Mouse (Mus musculus) lung, embryonic 16.5 days (tissue): ENCODE data around the gene Srcin1. TPM values are rescaled to one million over a fixed set of nuclear protein-coding genes. Genes with fewer than 3 reads are reported as not detected.
A peak's percentile ranks its signal among the peaks of the same experiment; 100 is the strongest.

ENCODE experiments used
- ATAC-seq: fragments of 200-750 bp; cut with Nextera tagmentation; 2 replicates; pipeline ENCODE4 v1.8.0; 2017; ENCODE audit warnings: low read depth, mild to moderate bottlenecking, moderate library complexity
- H3K27ac ChIP-seq: fragments of 300-500 bp; sonication (generic); 2 replicates; pipeline ENCODE4 v1.5.1; 2014; ENCODE audit warnings: mild to moderate bottlenecking, control low read depth, low read length
- H3K27me3 ChIP-seq: fragments of 300-500 bp; sonication (generic); 2 replicates; pipeline ENCODE4 v1.6.1; 2014; ENCODE audit warnings: low read depth, low read length, mixed read lengths; ENCODE audit not compliant: control insufficient read depth, insufficient read depth
- H3K36me3 ChIP-seq: fragments of 300-500 bp; sonication (generic); 2 replicates; pipeline ENCODE4 v1.6.1; 2014; ENCODE audit warnings: low read length; ENCODE audit not compliant: control insufficient read depth, insufficient read depth
- H3K4me1 ChIP-seq: fragments of 300-500 bp; sonication (generic); replicated peaks from 2 replicates; pipeline ENCODE4 v1.6.1; 2014; ENCODE audit warnings: low read length, mixed read lengths; ENCODE audit not compliant: control insufficient read depth, insufficient read depth
- H3K4me2 ChIP-seq: fragments of 300-500 bp; sonication (generic); 2 replicates; pipeline ENCODE4 v1.6.1; 2014; ENCODE audit warnings: low read depth, low read length, control low read depth
- H3K4me3 ChIP-seq: fragments of 300-500 bp; sonication (generic); 2 replicates; pipeline ENCODE4 v1.5.1; 2014; ENCODE audit warnings: mild to moderate bottlenecking, low read length, control low read depth
- H3K9ac ChIP-seq: fragments of 300-500 bp; sonication (generic); 2 replicates; pipeline ENCODE4 v1.6.1; 2014; ENCODE audit warnings: low read length, control low read depth
- H3K9me3 ChIP-seq: fragments of 300-500 bp; sonication (generic); 2 replicates; pipeline ENCODE4 v1.6.1; 2016; ENCODE audit warnings: low read length; ENCODE audit not compliant: control insufficient read depth
- WGBS: fragments of 180-500 bp; shearing (Covaris S2); extraction: QIAGEN DNeasy Blood & Tissue Kit; methylation state at CpG from one replicate; pipeline ENCODE4 v1.1.7; 2014; 5-methylcytosine and 5-hydroxymethylcytosine counted together
- polyA plus RNA-seq: library from polyadenylated mRNA; unstranded; fragments of >200 nt; fragmentation: Nextera tagmentation; extraction: Ambion mirVana; gene quantifications from 2 replicates; pipeline ENCODE4 v1.2.1, GENCODE M21; 2015

Gene Srcin1
- polyA plus RNA-seq, 1 experiment from 2014 or later: 0.70 TPM

- Histone ChIP-seq H3K4me3 (no peak overlapping the region), H3K9me3 (no peaks in the 10 kb centered on the region), H3K27ac (no peak overlapping the region), H3K4me1 (peaks cover 6% of the 10 kb centered on the region; the same call in 1 of the 2 replicates), H3K9ac (no peak overlapping the region), H3K4me2 (no peak overlapping the region), H3K27me3 (no peaks in the 10 kb centered on the region), H3K36me3 (no peaks in the 10 kb centered on the region)
- WGBS: 36% methylated on average over 5 of the region's 5 CpGs
- ATAC-seq: no peak
Observed at GRCm38 (mm10) chr11:97509058-97509457, 66.9 kb downstream of the Srcin1 start.

- H3K4me3 ChIP-seq: no peak overlapping the region
- no peak overlapping the region for H3K9ac ChIP-seq
- H3K9me3 ChIP-seq: no peaks in the 10 kb centered on the region
- no peak for ATAC-seq
- peaks cover 6% of the 10 kb centered on the region; the same call in 1 of the 2 replicates for H3K4me1 ChIP-seq
- no peaks in the 10 kb centered on the region for H3K27me3 ChIP-seq
- WGBS: 54% methylated on average over 3 of the region's 3 CpGs
- no peaks in the 10 kb centered on the region for H3K36me3 ChIP-seq
- H3K4me2 ChIP-seq: no peak overlapping the region
- no peak overlapping the region for H3K27ac ChIP-seq
Observed at GRCm38 (mm10) chr11:97508198-97508597, 67.8 kb downstream of the Srcin1 start.

GRCm38 (mm10) chr11:97506331-97506730 lies 69.7 kb downstream of the Srcin1 start:
- Histone ChIP-seq H3K4me3 (no peak overlapping the region), H3K4me1 (no peaks in the 10 kb centered on the region; the same call in 1 of the 2 replicates), H3K27me3 (peaks cover under 1% of the 10 kb centered on the region; the same call in 1 of the 2 replicates), H3K9ac (no peak overlapping the region), H3K4me2 (no peak overlapping the region), H3K36me3 (no peaks in the 10 kb centered on the region), H3K27ac (no peak overlapping the region), H3K9me3 (no peaks in the 10 kb centered on the region)
- 36% methylated on average over 8 of the region's 8 CpGs for WGBS
- no peak for ATAC-seq

- Histone ChIP-seq H3K4me2 (no peak overlapping the region), H3K9me3 (no peaks in the 10 kb centered on the region), H3K27ac (no peak overlapping the region), H3K36me3 (no peaks in the 10 kb centered on the region; the same call in 1 of the 2 replicates), H3K4me3 (no peak overlapping the region), H3K27me3 (peaks cover 5% of the 10 kb centered on the region; the same call in 1 of the 2 replicates), H3K4me1 (no peaks in the 10 kb centered on the region), H3K9ac (no peak overlapping the region)
- ATAC-seq: no peak
- 56% methylated on average over 4 of the region's 4 CpGs for WGBS
Observed at GRCm38 (mm10) chr11:97505784-97506183, 70.2 kb downstream of the Srcin1 start.

DNA sequence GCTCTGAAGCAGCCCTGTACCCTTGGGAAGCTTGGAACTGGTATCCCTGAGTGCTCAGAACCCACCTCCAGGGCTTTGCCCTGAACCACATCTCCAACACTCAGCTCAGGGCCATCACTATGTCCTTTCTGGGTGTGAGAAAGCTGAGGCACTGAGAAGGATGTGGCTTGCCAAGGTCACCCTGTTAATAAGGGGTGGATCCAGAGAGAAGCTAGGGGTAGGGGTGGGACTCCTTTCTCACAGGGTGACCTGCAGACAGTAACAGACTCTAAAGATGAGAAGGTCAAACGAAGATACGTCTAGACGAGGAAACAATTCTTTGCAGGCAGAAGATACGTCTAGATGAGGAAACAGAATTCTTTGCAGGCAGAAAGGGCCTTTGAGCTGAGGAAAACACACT lies 73.1 kb downstream of the Srcin1 start:
- H3K4me3 ChIP-seq: no peak overlapping the region
- H3K9ac ChIP-seq: no peak overlapping the region
- peaks cover 5% of the 10 kb centered on the region; the same call in 1 of the 2 replicates for H3K4me1 ChIP-seq
- no peaks in the 10 kb centered on the region for H3K9me3 ChIP-seq
- WGBS: 78% methylated on average over 4 of the region's 4 CpGs
- H3K36me3 ChIP-seq: no peaks in the 10 kb centered on the region; the same call in 1 of the 2 replicates
- peaks cover 13% of the 10 kb centered on the region; the same call in 1 of the 2 replicates for H3K27me3 ChIP-seq
- ATAC-seq: no peak
- no peak overlapping the region for H3K27ac ChIP-seq
- H3K4me2 ChIP-seq: no peak overlapping the region

DNA sequence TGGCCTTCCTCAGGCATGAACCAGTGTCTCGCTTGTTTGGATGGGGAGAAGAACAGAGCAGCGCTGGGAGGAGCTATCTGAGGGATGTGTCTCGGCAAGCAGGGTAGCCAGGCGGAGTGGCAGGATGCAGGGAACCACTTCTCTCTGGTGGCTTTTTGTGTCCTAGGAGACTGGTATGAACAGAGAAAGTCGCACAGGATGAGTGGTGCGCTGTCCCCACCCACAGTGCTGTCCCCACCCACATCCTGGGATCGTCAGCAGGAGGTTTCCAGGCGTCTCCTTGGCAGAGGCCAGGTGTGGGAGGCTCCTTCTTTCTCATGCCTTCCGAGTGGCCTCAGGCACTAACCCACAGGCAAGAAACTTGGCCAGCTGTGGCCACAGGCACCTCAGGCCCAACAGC lies 73.6 kb downstream of the Srcin1 start:
- Histone ChIP-seq H3K27me3 (peaks cover 13% of the 10 kb centered on the region; the same call in 1 of the 2 replicates), H3K9me3 (no peaks in the 10 kb centered on the region), H3K4me2 (no peak overlapping the region), H3K27ac (no peak overlapping the region), H3K4me3 (no peak overlapping the region), H3K9ac (no peak overlapping the region), H3K4me1 (peaks cover 5% of the 10 kb centered on the region; the same call in 1 of the 2 replicates), H3K36me3 (peaks cover 2% of the 10 kb centered on the region; the same call in 1 of the 2 replicates)
- peak; percentile 53 for ATAC-seq
- 40% methylated on average over 9 of the region's 9 CpGs for WGBS

DNA sequence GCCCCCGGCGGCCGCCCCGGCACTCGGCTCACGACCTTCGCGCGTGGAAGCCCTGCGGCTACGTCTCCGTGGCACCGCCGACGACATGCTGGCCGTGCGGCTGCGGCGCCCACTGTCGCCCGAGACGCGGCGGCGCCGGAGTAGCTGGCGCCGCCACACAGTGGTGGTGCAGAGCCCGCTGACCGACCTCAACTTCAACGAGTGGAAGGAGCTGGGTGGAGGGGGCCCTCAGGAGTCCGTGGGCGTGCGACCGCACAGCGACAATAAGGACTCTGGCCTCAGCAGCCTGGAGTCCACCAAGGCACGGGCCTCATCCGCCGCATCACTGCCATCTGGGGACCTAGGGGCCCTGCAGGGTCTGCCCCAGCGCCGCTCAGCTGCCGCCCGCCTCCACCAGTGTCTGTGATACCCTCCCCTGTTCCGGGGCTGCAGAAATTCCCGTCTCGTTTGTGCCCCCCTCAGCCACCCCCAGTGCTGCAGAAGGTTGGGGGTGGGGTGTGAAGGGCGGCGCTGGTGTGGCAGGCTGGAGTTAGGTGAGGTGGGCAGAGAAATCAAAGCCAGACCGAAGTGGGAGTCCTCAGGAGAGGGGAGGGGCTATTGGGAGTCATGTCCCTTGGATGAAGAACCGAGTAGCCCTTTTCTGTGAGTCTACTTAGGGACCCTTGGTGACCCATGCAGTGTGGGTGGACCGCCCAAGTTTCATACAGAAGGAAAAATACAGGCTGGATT lies 75.1 kb downstream of the Srcin1 start:
- Histone ChIP-seq H3K27me3 (peaks cover 13% of the 10 kb centered on the region; the same call in 1 of the 2 replicates), H3K4me1 (peaks cover 5% of the 10 kb centered on the region; the same call in 1 of the 2 replicates), H3K36me3 (peaks cover 4% of the 10 kb centered on the region; the same call in 1 of the 2 replicates), H3K4me2 (peak overlapping the region; percentile 46), H3K9me3 (no peaks in the 10 kb centered on the region), H3K9ac (no peak overlapping the region), H3K27ac (no peak overlapping the region), H3K4me3 (peak overlapping the region; percentile 25)
- 37% methylated on average over 51 of the region's 51 CpGs for WGBS
- ATAC-seq: no peak; the same call in 1 of the 2 replicates

DNA sequence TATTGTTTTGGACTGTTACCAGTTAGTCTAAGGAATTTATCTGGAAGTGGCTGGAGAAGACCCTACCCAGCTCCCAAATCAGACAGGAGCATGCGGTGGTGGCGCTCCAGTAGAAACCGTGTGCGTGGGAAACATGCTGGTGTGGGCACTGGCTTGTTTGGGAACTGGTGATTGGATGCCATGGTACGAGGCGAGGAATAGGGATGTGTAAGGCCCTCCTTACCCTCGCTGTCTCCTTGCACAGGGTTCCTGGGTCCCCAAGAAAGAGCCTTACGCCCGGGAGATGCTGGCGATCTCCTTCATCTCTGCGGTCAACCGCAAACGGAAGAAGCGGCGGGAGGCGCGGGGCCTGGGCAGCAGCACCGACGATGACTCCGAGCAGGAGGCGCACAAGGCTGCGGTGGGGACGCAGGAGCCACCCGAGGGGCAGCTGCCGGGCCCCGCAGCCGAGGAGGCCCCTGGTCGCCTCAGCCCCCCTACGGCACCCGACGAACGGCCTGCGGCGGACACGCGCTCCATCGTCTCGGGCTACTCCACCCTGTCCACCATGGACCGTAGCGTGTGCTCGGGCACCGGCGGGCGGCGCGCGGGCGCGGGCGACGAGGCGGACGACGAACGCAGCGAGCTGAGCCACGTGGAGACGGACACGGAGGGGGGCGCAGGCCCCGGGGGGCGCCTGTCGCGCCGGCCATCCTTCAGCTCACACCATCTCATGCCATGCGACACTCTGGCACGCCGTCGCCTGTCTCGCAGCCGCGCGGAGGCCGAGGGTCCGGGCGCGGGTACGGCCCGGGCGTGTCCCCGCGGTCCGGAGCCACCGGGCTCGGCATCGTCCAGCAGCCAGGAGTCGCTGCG lies 75.9 kb downstream of the Srcin1 start, which contains the start of gene 4933428G20Rik:
4933428G20Rik (minus strand) TSS at position 476 of the 855 bp plus-strand sequence.
- Histone ChIP-seq H3K27me3 (peaks cover 13% of the 10 kb centered on the region; the same call in 1 of the 2 replicates), H3K9me3 (no peaks in the 10 kb centered on the region), H3K36me3 (peaks cover 4% of the 10 kb centered on the region; the same call in 1 of the 2 replicates), H3K27ac (no peak within 1 kb of the TSS), H3K4me3 (peak within 1 kb of the TSS; percentile 25), H3K4me1 (peaks cover 5% of the 10 kb centered on the region; the same call in 1 of the 2 replicates), H3K4me2 (peak within 1 kb of the TSS; percentile 46), H3K9ac (peak within 1 kb of the TSS; percentile 17; the same call in 1 of the 2 replicates)
- ATAC-seq: peak; percentile 20; the same call in 1 of the 2 replicates
- WGBS: 28% methylated on average over 87 of the region's 88 CpGs
